Mouse (Mus musculus): Measurements from ENCODE around the gene Gucd1. TPM values are rescaled to one million over a fixed set of nuclear protein-coding genes. Genes with fewer than 3 reads are reported as not detected.
A peak's percentile ranks its signal among the peaks of the same experiment; 100 is the strongest.
"Not testable (repeated sequence)": the region's sequence is repeated elsewhere in the genome, so short reads cannot be mapped to it uniquely, and the experiment has no call there.

Gene Gucd1
- total RNA-seq, 2 experiments from 2014 or later = 15.4 to 21.5 TPM

DNA sequence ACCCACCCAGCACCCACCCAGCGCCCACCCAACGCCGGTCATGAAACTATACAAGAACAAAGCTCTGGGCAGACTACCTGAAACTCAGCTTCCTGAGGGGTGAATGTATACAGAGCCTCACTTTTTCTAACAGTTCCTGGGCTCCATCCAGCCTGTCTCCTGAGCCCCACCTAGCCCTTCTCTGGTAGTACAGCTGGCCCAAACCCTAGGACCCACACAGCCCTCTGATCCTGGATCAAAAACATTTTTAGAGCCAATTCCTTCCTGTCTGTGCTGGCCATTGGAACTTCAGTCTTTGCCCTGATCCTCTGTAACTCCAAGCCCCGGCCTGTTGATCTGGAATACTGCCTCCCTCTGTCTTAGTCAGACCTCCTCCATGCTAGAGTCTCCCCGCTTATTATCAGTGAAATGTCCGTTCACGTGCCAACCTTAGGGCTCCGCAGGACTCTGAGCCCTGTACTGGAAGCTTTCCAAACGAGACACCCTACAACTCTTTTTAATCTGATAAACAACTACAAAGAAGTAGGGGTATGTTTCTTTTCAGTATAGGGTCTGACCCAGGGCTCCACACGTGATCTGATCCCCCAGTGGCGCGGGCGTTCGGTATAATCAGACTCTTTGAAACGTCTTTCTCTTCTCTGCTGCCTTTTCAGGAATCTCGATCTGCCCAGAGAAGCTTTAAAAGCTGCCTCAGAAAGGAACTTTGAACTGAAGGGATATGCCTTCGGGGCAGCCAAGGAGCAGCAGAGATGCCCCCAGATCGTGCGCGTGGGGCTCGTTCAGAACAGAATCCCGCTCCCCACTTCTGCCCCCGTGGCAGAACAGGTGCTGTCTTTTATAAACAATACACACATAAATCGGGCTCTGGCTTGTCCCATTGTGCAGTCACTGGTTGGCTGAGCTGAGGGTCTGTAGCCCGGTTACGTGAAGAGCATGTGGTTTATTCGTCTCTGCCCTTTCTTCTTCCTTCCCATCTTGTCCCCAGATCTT lies 105.4 kb downstream of the Gucd1 start:
- intact Hi-C loops (cut with DNase I) = no loop called here
- DNase-seq (ENCODE audit: low spot score in 2 of 2) = no peak

DNA sequence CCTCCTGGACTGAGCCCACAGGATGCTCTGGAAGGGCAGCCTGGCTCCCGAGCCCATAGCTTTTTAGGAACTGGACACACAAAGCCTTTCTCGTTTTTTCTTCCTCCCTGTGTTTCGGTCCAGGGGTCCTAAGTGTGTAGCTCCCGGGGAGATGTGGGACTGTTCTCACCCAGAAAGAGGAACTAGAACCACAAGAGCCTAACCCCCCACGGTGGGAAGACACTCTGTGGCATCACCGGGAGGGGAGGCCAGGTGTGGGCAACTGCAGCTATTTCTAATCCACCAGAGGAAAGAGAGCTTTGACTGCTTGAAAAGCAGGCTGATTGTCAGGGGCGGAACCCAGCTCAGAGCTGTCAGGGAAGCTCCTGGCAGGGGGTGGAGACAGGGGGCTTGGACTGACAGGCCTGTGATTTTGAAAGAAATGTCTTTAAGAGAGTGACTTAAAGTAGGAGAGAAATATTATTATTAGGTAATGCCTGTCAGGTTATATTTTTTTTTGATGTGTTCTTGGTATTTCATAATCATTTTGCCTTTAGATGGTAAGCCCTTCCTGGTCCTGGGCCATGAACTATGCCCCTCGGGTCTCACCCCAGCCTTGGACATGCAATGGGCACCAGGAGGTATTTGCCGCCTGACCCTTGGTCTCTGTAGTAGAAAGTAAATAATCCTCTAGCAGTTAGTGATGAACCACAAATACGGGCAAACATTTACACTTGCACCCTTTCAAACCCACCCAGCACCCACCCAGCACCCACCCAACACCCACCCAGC lies 106.2 kb downstream of the Gucd1 start:
- intact Hi-C loops (cut with DNase I); DNase-seq (ENCODE audit: low spot score in 2 of 2): not testable (repeated sequence)

DNA sequence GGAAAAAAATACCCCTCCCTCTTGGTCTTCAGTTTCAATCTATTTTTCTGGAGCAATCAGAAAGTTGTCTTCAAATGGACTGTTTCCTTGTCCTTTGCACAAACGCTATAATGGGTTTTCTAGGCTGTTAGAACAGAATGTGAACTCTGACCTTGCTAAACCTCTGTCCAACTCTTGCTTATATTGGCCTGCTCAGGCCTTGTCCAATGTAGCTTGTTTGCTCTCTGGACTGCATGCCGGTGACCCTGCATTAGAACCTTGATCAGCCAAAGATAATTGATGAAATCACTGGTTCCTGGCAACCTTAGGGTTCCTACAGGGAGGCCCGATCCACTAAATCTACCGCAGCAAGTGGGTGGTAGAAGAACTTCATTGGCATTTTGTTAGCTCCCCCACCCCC lies 110.0 kb downstream of the Gucd1 start:
- DNase-seq (ENCODE audit: low spot score in 2 of 2) = no peak

DNA sequence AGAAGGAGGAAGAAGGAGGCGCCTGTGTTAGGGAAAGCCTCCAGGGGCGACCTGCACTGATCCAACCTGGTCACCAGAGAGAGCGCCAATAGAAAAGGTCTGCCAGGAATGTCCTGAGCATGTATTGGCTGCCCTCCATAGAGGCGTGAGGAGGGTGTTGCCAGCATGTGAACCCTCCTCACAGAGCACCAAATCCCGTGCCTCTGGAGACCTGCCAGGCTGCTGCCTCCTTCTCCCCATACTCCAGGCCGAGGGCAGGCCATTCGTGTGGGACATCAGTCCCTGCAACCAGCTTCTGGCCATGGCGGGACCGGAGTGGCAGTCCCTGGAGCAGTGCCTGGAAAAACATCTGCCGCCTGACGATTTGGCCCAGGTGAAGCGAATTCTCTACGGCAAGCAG lies 111.0 kb downstream of the Gucd1 start:
- peak in 1 of 2 experiments; percentile 4 for DNase-seq (ENCODE audit: low spot score in 2 of 2)
- intact Hi-C loops (cut with DNase I) = no loop called here

More for the DNA sequence above, 110.0 kb downstream of the Gucd1 start:
- intact Hi-C loops (cut with DNase I) = no loop called here

DNA sequence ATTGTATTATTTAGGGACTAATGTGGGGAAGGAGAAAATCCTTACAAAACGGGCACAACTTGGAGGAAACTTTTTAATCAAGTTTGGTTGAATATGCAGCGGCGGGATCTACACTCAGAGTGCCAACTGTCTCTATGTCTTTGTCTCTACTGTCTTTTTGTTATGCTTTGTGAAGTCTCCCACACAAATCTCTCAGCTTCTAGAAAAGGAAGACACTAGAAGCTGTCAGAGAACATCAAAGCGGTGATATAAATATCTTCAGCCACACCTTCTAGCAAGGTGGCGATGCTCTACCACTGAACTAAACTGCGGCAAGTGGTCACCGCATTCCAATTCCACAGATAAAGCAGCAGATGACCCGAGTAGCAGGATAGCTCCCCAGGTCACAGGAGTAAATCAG lies 111.9 kb downstream of the Gucd1 start:
- no peak for DNase-seq (ENCODE audit: low spot score in 2 of 2)
- intact Hi-C loops (cut with DNase I) = no loop called here

DNA sequence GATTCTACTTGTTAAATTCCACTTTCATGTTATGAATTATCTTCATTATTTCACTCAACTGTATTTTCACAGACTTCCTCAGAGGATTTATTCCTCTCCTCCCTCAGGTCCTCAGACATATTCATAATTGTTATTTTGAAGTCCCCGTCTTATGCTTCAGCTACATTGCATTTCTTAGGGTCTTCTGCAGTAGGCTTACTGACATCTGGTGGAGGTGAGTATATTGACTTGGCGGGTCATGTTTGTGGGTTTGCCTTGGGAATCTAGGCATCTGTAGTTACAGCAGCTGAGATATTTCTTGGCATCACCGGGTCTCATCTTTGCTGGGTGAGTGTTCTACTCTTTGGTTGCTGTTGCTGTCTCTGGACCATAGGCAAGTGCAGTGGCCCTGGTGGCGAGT lies 116.8 kb downstream of the Gucd1 start, which contains the start of gene Upb1:
Upb1 (plus strand) TSS at position 158 of the 400 bp plus-strand sequence.
- intact Hi-C loops (cut with DNase I) = no loop called here
- DNase-seq (ENCODE audit: low spot score in 2 of 2) = no peak

DNA sequence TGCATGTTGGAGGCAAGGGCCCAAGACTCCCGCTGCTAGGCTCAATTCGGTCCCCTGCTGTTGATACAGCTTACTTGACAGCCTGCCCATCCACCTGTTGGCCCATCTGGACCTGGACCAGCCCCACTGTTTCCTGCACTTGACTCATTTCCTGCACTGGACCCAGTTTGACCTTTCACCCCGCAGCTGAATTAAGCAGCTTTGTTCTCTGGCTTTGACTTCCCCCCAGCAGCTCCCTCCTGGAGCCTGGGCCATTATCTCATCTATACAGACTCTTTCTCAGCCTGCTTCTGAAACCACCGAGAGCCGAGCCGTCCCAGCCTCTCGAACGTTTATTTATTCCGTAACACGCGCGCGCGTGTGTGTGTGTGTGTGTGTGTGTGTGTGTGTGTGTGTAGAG lies 120.8 kb downstream of the Gucd1 start:
- DNase-seq (ENCODE audit: low spot score in 2 of 2) = no peak
- intact Hi-C loops (cut with DNase I) = no loop called here

DNA sequence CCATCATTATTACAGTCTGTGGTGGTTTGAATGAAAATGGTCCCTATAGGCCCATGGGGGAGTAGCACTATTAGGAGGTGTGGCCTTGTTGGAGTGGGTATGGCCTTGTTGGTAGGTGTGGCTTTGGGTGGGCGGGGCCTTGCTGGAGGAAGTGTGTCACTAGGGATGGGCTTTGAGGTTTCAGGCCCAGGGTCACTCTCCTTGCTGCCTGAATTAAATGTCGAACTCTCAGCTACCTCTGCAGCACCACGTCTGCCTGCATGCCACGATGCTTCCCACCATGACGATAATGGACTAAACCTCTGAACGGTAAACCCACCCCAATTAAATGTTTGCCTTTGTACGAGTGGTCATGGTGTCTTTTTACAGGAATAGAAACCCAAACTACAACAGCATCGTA lies 123.0 kb downstream of the Gucd1 start:
- intact Hi-C loops (cut with DNase I) = no loop called here

DNA sequence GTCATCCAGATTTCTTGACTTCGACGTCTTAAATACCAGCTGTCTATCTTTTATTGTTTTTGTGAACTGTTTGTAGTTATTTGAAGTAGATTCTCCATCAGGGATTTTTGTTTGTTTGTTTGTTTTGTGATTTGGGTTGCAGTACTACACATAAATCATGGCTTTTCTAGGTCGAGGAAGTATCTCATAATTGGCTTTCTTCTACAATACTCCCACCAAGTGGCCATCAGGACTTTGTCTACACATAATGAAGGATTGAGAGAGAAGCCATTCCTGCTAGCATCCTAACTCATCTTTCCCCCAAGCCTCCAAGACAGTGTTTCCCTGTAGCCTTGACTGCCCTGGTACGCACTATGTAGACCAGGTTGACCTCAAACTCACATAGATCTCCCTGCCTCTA lies 126.9 kb downstream of the Gucd1 start:
- no peak for DNase-seq (ENCODE audit: low spot score in 2 of 2)
- intact Hi-C loops (cut with DNase I) = no loop called here

More for the DNA sequence above, 123.0 kb downstream of the Gucd1 start:
- DNase-seq (ENCODE audit: low spot score in 2 of 2) = no peak

DNA sequence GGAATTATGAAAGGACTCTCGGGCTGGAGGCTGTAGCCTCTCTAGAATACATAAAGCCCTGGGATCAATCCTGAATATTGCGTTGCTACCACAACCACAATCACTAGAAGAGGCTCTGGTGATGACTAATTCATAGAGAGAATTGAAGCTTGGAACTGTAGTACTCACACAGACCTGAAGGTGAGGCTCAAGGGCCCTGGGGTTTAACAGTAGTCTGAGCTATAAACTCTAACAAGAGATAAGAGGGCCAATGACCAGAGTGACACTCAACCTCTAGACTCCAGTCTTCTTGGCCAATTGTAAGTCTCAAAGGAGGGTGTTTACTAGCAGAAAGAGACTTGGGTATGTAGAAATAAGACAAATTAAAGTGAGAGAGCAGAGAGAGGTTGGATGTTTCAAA lies 127.6 kb downstream of the Gucd1 start:
- intact Hi-C loops (cut with DNase I) = no loop called here

DNA sequence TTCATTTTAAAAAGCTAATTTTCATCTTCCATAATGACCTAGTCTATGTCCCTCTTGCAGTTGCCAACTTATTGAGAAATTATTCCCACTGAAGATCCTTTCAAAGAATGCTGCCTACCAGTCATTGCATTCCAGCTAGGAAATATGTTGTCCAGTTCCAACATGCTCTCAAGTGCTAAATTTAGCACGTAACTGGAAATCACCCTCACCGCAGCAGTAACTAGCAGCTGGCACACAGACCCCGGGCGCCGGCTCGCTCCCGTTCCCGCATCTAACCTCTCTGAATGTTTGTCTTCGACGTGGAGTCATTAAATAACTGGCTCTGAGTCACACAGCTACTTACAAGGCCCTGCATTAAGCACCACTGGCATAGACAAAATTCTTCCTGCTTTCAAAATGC lies 139.1 kb downstream of the Gucd1 start:
- intact Hi-C loops (cut with DNase I) = no loop called here

More for the DNA sequence above, 127.6 kb downstream of the Gucd1 start:
- DNase-seq (ENCODE audit: low spot score in 2 of 2) = no peak

DNA sequence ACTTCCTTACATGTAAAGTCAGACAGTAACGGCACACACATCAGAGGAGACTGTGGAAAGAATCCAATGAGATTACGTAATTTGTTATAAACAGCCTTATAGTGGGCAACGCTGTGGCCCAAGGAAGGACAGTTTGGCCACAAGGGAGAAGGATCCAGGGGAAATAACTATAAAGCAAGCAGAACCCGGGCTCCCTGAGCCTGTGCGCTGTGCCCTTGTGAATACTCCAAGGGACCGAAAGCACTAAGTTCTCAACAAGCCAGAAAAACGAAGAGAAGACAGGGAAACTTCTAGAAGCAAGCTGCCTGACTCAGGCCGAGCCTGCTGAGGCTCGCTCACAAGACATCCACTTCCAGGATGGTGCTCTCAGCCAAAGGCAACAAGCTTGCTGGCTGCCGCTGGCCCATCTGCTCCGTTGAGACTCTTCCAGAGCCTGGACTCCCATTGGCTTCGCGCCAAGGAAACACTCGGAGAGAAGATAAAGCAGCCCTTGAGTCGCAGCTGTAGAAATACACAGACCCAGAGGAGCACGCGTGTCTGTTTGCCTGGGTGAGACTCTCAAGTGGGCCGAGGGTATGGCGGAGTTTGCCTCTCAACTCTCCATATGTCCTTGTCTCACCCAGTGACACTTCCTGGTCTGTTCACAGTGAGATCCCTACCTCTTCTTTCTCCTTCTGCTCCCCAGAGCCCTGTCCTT lies 144.0 kb downstream of the Gucd1 start:
- DNase-seq (ENCODE audit: low spot score in 2 of 2) = peak; percentile 10 to 14

More for the DNA sequence above, 139.1 kb downstream of the Gucd1 start:
- DNase-seq (ENCODE audit: low spot score in 2 of 2) = no peak

DNA sequence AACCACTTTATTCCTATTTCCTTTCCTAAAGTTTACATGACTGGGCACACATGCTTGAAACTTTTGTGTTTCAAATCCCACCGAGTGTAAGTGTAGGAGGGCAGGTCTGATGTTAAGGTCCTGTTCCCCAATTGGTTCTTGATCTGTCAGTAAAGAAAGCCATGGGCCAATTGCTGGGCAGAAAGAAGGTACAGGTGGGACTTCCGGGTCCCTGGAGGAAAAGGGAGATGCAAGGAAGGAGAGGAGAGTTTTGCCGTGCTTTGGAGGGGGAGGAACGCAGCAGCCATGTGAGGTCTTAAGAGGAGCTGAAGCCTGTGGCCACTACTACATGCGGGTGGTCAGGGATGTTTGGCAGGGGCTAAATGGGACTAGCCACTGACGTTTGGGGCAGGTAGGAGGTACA lies 152.5 kb downstream of the Gucd1 start:
- intact Hi-C loops (cut with DNase I) = no loop called here
- DNase-seq (ENCODE audit: low spot score in 2 of 2) = no peak

More for the DNA sequence above, 144.0 kb downstream of the Gucd1 start:
- intact Hi-C loops (cut with DNase I) = not testable (repeated sequence)

DNA sequence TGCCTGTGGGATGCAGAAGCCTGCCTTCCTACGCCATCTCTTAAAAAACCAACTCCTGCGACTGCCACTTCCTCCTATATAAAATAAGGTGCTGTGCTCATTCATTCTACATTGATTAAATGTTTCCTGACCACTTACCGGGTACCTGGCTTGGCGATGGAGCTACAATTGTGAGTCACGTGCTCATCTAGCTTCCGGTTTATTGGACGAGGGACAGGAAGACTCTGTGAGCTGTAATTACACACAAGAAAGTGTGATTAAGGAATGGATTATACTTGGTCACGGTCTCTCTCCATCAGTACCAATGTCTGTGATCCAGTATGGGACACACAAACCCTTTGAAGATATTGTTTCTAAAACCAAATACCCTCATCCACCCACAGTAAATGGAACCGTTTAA lies 153.0 kb downstream of the Gucd1 start:
- intact Hi-C loops (cut with DNase I) = no loop called here
- no peak for DNase-seq (ENCODE audit: low spot score in 2 of 2)

DNA sequence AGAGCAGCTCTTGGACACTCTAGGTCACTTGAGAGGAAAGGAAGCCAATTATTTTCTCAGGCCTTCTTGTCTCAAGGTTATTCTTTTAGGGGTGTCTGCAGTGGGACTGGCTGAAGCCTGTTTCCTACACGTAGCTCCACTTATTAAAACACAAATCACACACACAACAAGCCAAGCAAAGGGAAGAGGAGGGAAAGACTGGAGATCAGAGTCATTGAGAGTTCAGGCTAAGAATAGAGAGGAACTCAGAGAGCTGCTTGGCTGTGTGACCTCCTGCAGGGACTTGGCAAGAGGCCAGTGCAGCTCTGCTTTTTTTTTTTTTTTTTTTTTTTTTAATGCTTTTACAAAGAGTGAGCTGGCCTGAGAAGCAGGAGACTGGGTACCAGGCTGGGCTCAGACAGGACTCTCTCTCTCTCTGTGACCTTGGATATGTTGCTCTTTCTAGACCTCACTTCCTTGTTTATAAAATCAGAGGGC lies 153.5 kb downstream of the Gucd1 start:
- DNase-seq (ENCODE audit: low spot score in 2 of 2) = peak; percentile 4 to 7
- intact Hi-C loops (cut with DNase I) = not testable (repeated sequence)

DNA sequence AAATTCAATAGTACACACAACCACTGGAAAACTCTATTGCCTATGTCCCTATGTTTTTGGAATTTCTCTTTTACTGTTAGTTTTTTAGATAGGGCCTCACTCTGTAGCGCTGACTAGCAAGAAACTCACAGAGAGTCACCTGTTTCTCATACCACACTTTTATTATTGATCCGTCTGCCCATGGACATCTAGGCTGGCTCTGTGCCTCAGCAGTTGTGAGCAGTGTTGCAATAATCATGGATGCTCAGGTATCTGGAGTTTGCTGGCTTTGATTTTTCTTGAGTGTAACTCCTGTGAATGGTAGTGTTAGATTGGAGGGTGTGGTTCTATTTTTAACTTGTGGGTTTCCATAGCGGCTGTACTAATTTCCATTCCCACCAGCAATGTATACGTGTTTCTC lies 162.4 kb downstream of the Gucd1 start:
- intact Hi-C loops (cut with DNase I) = no loop called here
- no peak for DNase-seq (ENCODE audit: low spot score in 2 of 2)

DNA sequence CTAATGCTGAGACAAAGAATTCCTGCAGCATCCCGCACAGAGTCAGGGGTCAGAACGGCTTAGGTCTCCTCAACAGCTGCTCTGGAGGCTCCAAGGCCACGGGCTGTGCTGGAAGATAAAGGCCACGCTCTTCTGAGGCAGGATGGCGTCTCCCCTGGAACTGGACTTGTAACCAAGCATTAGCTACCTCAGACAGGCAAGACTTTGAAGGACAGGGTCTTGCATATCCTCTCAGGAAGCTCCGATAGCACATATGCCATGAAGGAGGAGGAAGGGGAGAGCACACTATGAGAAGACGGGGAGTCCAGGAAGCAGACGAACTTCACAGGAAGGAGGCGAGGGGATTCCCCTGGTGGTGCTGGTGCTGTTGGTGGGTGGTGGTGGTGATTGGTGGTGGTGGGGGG lies 163.9 kb downstream of the Gucd1 start:
- DNase-seq (ENCODE audit: low spot score in 2 of 2); intact Hi-C loops (cut with DNase I): not testable (repeated sequence)

DNA sequence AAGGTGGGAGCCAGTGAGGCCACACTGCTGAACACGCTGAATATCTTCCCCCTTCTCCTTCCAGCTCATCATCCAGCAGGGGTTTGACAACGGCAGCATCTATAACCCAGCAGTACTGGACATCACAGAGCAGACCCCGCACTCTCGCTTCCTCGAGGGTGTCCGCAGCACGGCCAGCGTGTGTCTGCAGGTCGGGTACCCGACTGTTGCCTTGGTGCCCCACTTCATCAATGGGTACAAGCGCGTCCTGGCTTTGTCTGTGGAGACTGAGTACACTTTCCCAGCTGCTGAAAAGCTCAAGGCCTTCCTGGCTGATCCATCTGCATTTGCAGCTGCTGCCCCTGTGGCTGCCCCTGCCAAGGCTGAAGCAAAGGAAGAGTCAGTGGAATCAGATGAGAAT lies 165.2 kb downstream of the Gucd1 start:
- no peak for DNase-seq (ENCODE audit: low spot score in 2 of 2)
- intact Hi-C loops (cut with DNase I) = no loop called here

DNA sequence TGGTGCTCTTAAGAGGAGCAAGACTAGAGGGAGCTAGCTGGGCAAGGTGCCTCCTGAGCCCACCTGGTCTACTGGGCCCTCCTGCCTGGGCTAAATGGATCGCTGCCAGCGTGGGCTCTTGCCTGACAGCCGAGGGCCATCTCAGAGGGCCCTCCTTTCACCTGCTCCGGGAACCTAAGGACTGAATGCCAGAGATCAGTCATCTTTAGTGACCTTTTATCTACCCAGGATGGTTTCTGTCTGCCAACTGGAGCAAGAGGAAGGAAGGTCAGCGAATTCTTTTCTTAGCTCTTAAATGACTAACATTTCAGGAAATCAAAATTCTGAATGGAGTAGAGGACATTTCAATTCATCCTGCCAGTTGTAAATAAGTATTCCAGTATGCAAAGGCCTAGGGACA lies 167.2 kb downstream of the Gucd1 start:
- DNase-seq (ENCODE audit: low spot score in 2 of 2) = no peak
- intact Hi-C loops (cut with DNase I) = no loop called here

DNA sequence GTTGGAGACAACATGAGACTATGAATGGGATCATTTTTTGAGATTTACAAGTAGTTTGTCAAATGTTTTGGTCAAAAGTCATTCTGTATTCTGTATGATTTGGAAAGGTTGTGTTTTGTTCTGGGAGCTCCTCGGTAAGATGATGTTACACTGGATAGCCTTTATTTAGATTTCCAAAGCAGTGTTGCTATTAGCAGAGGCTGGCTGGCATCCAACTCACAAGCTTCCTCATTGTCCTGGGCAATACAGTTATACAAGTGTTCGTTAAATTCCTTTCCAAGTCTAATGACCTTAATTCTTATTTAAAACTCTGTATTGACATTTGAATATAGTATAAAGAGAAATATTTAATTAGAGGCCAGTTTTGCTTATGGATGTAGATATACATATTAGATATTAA lies 172.5 kb downstream of the Gucd1 start:
- intact Hi-C loops (cut with DNase I) = no loop called here

More for the DNA sequence above, 172.5 kb downstream of the Gucd1 start:
- no peak for DNase-seq (ENCODE audit: low spot score in 2 of 2)

Data from left cerebral cortex, postnatal 36 days (tissue).